Mouse (Mus musculus) heart, embryonic 15.5 days (tissue): ENCODE results near the gene Pigq. TPM values are rescaled to one million over a fixed set of nuclear protein-coding genes. Genes with fewer than 3 reads are reported as not detected.

Experiments
- ATAC-seq: fragments of 200-750 bp; cut with Nextera tagmentation; replicated peaks from 2 replicates; pipeline ENCODE4 v1.8.0; 2017; ENCODE audit warnings: low read depth, moderate TSS enrichment; ENCODE audit not compliant: insufficient number of reproducible peaks, insufficient read depth, low FRiP score
- H3K27ac ChIP-seq: fragments of 300-500 bp; sonication (generic); 2 replicates; pipeline ENCODE4 v1.5.1; 2015; ENCODE audit warnings: mild to moderate bottlenecking, inconsistent platforms
- H3K27me3 ChIP-seq: fragments of 300-500 bp; sonication (generic); 2 replicates; pipeline ENCODE4 v1.6.1; 2015; ENCODE audit warnings: inconsistent platforms
- H3K36me3 ChIP-seq: fragments of 300-500 bp; sonication (generic); 2 replicates; pipeline ENCODE4 v1.6.1; 2015; ENCODE audit warnings: mild to moderate bottlenecking, inconsistent platforms
- H3K4me1 ChIP-seq: fragments of 300-500 bp; sonication (generic); replicated peaks from 2 replicates; pipeline ENCODE4 v1.6.1; 2015; ENCODE audit warnings: inconsistent platforms
- H3K4me2 ChIP-seq: fragments of 300-500 bp; sonication (generic); 2 replicates; pipeline ENCODE4 v1.6.1; 2015; ENCODE audit warnings: inconsistent platforms, mild to moderate bottlenecking, moderate library complexity
- H3K4me3 ChIP-seq: fragments of 300-500 bp; sonication (generic); 2 replicates; pipeline ENCODE4 v1.5.1; 2015; ENCODE audit warnings: mild to moderate bottlenecking, inconsistent platforms
- H3K9ac ChIP-seq: fragments of 300-500 bp; sonication (generic); 2 replicates; pipeline ENCODE4 v1.6.1; 2015; ENCODE audit warnings: mild to moderate bottlenecking, inconsistent platforms
- H3K9me3 ChIP-seq: fragments of 300-500 bp; sonication (generic); replicated peaks from 2 replicates; pipeline ENCODE4 v1.6.1; 2016; ENCODE audit warnings: inconsistent platforms
- WGBS: fragments of 180-500 bp; shearing (Covaris S2); methylation state at CpG from one replicate; pipeline ENCODE4 v1.1.7; 2015; ENCODE audit warnings: mixed read lengths; 5-methylcytosine and 5-hydroxymethylcytosine counted together
- polyA plus RNA-seq: library from polyadenylated mRNA; unstranded; fragments of >200 nt; fragmentation: Nextera tagmentation; extraction: Ambion mirVana; gene quantifications from 2 replicates; pipeline ENCODE4 v1.2.1, GENCODE M21; 2015

The Pigq gene
- polyA plus RNA-seq, 1 experiment from 2014 or later: 52.9 TPM

DNA sequence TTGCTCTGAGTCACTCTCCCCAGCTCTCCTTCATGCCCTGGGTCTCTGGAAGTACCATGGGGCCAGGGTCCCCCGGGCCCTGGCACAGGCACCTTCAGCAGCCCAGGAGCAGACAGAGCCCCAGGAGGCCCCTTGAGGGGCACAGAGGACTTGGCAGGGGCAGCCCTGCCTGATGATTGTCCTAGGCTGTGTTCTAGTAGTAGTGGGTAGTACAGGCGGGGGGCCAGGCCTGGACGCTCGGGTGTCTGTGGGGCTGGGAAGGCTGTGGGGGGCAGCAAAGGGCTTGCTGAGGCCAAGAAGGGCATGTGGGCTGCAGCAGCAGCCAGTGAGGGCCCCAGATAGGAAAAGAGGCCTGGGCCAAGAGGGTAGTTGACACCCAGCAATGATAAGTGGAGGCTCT, 2.8 kb upstream of the Pigq start:
- Histone ChIP-seq H3K4me3 (no peak overlapping the region), H3K27ac (no peak overlapping the region), H3K27me3 (peaks cover 33% of the 10 kb centered on the region)

GRCm38 (mm10) chr17:25946891-25947290, 2.2 kb upstream of the Pigq start:
- WGBS: 78% methylated on average over 8 of the region's 8 CpGs
- Histone ChIP-seq H3K27me3 (peaks cover 26% of the 10 kb centered on the region), H3K9ac (no peak overlapping the region), H3K4me3 (no peak overlapping the region), H3K4me1 (peaks cover 16% of the 10 kb centered on the region), H3K9me3 (no peaks in the 10 kb centered on the region), H3K4me2 (no peak overlapping the region), H3K36me3 (no peaks in the 10 kb centered on the region), H3K27ac (no peak overlapping the region)
- ATAC-seq: no peak

More for the DNA sequence above, 2.8 kb upstream of the Pigq start:
- Histone ChIP-seq H3K4me2 (no peak overlapping the region), H3K4me1 (peaks cover 16% of the 10 kb centered on the region), H3K36me3 (no peaks in the 10 kb centered on the region), H3K9ac (no peak overlapping the region), H3K9me3 (no peaks in the 10 kb centered on the region)
- WGBS: 60% methylated on average over 4 of the region's 4 CpGs
- no peak for ATAC-seq

- no peak for ATAC-seq
- Histone ChIP-seq H3K4me2 (no peak overlapping the region), H3K27ac (no peak overlapping the region), H3K36me3 (no peaks in the 10 kb centered on the region), H3K4me1 (peaks cover 10% of the 10 kb centered on the region), H3K27me3 (peaks cover 20% of the 10 kb centered on the region), H3K9ac (no peak overlapping the region), H3K4me3 (no peak overlapping the region), H3K9me3 (no peaks in the 10 kb centered on the region)
- 66% methylated on average over 7 of the region's 7 CpGs for WGBS
Measured at GRCm38 (mm10) chr17:25946349-25946748, 1.6 kb upstream of the Pigq start.

- Histone ChIP-seq H3K36me3 (no peaks in the 10 kb centered on the region), H3K9me3 (no peaks in the 10 kb centered on the region), H3K27ac (no peak overlapping the region), H3K27me3 (peaks cover 13% of the 10 kb centered on the region), H3K9ac (no peak overlapping the region), H3K4me2 (no peak overlapping the region), H3K4me1 (peaks cover 12% of the 10 kb centered on the region), H3K4me3 (no peak overlapping the region)
- ATAC-seq: no peak
- 68% methylated on average over 9 of the region's 9 CpGs for WGBS
Measured at GRCm38 (mm10) chr17:25945517-25946155, 900 bp upstream of the Pigq start.

DNA sequence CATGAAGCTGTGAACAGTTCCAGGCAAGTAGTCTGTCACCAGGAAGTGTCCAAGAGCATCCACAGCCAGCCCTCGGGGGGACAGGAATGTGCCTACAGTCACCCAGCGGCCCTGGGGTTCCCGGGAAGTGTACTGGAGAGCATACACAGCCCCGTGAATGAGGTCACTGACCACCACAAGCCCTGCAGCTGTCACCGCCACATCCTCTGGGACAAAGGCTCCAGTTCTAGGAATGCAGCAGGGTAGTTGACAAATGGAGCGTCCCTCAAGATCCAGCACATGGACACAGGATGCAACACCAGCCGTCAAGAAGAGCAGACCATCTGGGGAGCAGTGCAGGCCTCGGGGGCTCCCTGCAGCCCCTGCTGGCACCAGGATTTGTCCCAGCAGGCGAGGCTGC, 967 bp downstream of the Pigq start:
- H3K9me3 ChIP-seq: no peaks in the 10 kb centered on the region
- WGBS: 64% methylated on average over 9 of the region's 9 CpGs
- ATAC-seq: no peak
- H3K27me3 ChIP-seq: no peaks in the 10 kb centered on the region
- no peak overlapping the region for H3K4me3 ChIP-seq
- H3K4me1 ChIP-seq: peaks cover 23% of the 10 kb centered on the region
- no peak overlapping the region for H3K9ac ChIP-seq
- no peaks in the 10 kb centered on the region for H3K36me3 ChIP-seq
- H3K4me2 ChIP-seq: no peak overlapping the region
- H3K27ac ChIP-seq: no peak overlapping the region

DNA sequence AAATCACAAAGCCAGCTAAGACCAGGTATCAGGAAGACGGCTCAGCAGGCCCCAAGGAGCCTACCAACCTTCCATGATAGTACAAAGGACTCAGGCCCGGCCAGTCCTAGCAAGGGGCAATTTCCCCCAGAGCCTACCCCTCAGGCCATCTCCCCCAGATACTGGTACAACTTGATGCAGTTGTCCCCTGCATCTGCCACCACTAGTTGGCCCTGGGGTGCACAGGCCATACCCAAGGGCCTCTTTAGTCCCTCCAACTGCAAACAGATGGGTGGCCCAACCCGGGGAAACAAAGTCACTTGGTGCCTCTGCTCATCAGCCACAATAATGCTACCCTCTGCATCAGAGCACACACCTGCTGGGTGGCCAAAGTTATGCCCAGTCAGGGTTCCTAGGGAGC, 1.5 kb downstream of the Pigq start:
- ATAC-seq: no peak
- Histone ChIP-seq H3K36me3 (no peaks in the 10 kb centered on the region), H3K27ac (no peak overlapping the region), H3K27me3 (no peaks in the 10 kb centered on the region), H3K9ac (no peak overlapping the region), H3K4me2 (no peak overlapping the region), H3K4me3 (no peak overlapping the region), H3K9me3 (no peaks in the 10 kb centered on the region), H3K4me1 (peaks cover 23% of the 10 kb centered on the region)
- 77% methylated on average over 3 of the region's 3 CpGs for WGBS

DNA sequence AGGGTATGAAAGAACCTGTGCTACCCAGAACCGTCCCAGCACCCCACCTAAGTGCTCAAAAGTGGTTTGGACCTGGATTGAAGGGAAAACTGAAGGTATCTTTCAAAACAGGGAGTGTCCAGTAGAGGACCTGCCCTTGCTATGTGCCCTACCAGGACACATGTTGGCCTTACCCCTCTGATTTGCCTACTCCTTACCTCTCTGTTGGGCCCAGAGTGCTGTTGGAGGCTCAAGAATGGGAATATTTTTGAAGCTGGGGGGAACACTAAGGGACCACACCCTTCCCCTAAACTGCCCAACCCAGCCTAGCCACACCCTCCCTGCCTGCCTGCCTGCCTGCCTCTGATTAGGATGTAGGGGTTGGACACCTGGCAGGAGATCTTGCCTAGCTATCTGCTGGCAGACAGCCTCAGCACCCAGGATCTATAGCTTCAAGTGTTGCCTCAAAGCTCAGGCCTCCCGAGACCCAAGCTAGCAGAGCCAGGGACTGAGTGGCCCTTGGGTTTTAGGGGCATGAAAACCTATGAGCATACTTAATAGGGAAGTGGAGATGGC, 2.1 kb downstream of the Pigq start:
- Histone ChIP-seq H3K9ac (no peak overlapping the region), H3K4me2 (no peak overlapping the region), H3K27me3 (no peaks in the 10 kb centered on the region), H3K4me1 (peaks cover 23% of the 10 kb centered on the region), H3K36me3 (no peaks in the 10 kb centered on the region), H3K4me3 (peak overlapping the region; percentile 91; the same call in 1 of the 2 replicates), H3K9me3 (no peaks in the 10 kb centered on the region), H3K27ac (no peak overlapping the region)
- ATAC-seq: no peak
- 77% methylated on average over 2 of the region's 2 CpGs for WGBS

DNA sequence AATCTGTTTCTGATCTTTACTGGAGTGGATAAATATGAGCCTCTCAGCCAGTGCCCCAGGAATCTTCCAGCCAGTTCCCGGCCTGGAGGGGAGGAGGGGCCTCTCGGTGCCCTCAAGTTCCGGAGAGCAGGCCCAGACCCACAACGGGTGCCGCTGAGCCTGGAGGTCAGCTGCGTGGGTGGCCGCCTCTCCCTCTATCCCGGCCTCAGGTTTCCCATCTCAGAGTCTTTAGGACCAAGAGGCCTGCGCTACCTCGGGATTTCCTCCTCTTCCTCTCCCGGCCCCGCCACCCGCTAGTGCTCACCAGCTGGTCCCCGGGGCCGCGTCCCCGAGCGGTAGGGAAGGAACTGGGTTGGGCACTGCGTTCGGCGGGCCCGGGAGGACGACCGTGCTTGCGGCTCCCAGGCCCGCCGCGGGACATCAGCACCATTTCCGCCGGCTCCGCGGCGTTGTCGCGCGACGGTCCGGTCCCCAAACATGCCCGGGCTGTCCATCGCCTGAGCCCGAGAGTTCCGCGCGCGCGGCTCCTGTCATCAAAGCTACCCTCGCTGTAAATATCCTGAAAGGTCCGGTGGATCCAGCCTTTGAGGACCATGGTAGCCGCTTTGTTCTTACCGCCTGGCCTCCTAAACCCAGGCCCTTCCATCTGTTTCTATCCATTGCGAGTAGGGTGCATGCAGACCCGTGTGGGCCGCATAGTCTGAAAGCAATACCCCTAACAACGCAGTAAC, 3.1 kb downstream of the Pigq start:
- peak overlapping the region; percentile 89 for H3K27ac ChIP-seq
- H3K27me3 ChIP-seq: no peaks in the 10 kb centered on the region
- H3K9ac ChIP-seq: peak overlapping the region; percentile 92
- peaks cover 23% of the 10 kb centered on the region for H3K4me1 ChIP-seq
- peaks cover 8% of the 10 kb centered on the region for H3K36me3 ChIP-seq
- peak overlapping the region; percentile 76 for H3K4me2 ChIP-seq
- peak; percentile 45 for ATAC-seq
- H3K4me3 ChIP-seq: peak overlapping the region; percentile 91
- H3K9me3 ChIP-seq: no peaks in the 10 kb centered on the region
- 3% methylated on average over 54 of the region's 54 CpGs for WGBS

DNA sequence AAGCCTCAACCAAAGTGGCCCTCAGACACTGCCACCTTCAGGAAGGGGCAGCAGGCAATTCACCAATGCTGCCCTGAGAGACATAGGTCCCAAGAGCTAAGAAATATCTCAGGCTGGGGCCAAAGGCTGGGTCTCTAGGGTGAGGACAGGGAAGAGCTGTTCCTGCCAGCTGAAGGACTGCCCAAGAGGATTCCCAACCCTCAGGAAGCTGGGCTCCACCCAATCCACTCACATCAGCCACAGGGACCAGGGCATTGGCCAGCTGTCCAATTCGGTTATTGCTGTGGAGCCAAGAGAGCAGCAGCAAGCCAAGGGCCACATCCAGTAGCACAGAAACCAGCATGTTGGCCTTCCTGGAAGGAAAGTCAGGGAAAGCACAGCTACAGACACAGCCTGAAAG, 10.2 kb downstream of the Pigq start:
- no peaks in the 10 kb centered on the region for H3K9me3 ChIP-seq
- no peaks in the 10 kb centered on the region for H3K4me1 ChIP-seq
- no peak overlapping the region for H3K27ac ChIP-seq
- 83% methylated on average over 1 of the region's 1 CpGs for WGBS
- no peak for ATAC-seq
- no peak overlapping the region for H3K4me3 ChIP-seq
- H3K27me3 ChIP-seq: no peaks in the 10 kb centered on the region
- H3K9ac ChIP-seq: no peak overlapping the region
- peaks cover 69% of the 10 kb centered on the region for H3K36me3 ChIP-seq
- no peak overlapping the region for H3K4me2 ChIP-seq

DNA sequence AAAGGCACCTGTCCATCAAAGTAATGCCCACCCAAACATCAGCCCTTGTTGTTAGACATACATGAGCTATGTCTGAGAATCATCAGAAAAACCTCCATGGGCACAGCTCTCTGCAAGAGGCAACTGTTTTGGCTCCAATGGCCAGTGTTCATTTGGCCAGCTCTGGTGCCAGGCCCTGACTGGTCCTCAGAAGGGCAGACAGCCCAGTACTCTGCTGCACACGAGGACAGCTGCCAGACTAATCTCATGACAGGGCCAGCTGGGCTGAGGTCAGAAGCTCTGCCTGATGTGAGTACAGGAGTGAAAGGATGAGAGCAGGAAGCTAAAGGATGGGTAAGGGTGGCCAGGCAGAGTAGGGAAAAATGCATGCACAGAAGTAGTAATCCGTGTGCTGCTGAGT, 19.4 kb downstream of the Pigq start:
- H3K36me3 ChIP-seq: peaks cover 34% of the 10 kb centered on the region
- H3K27ac ChIP-seq: no peak overlapping the region
- no peaks in the 10 kb centered on the region for H3K27me3 ChIP-seq
- 63% methylated on average over 2 of the region's 2 CpGs for WGBS
- no peak overlapping the region for H3K4me2 ChIP-seq
- 0 out of 2 replicates have a peak, but pooled peaks cover 8% of the 10 kb centered on the region for H3K4me1 ChIP-seq
- no peak for ATAC-seq
- H3K9me3 ChIP-seq: no peaks in the 10 kb centered on the region
- no peak overlapping the region for H3K4me3 ChIP-seq
- no peak overlapping the region for H3K9ac ChIP-seq

DNA sequence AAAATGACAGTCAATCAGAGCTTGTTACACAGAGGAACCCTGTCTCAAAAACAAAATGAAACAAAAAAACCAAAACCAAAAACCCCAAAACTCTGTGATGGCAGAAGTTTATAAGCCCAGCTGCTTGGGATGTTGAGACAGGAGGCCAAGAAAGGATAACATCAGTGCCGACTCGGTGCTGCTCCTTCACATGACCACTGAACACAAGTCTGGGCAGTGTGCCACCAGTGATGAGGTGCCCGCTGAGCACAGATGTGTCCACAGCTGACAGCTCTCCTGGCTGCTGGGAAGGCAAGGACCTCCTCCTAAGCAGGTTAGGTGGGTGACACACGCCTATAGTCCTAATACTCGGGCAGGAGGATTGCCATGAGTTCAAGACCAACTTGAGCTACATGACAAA, 22.6 kb downstream of the Pigq start:
- Histone ChIP-seq H3K4me3 (no peak overlapping the region), H3K9ac (no peak overlapping the region), H3K4me1 (peaks cover 26% of the 10 kb centered on the region), H3K36me3 (peaks cover 15% of the 10 kb centered on the region), H3K27ac (no peak overlapping the region), H3K4me2 (no peak overlapping the region), H3K9me3 (no peaks in the 10 kb centered on the region), H3K27me3 (no peaks in the 10 kb centered on the region)
- ATAC-seq: no peak
- WGBS: 64% methylated on average over 5 of the region's 5 CpGs
